Mouse (Mus musculus): Measurements from ENCODE around the gene P2rx5. TPM values are rescaled to one million over a fixed set of nuclear protein-coding genes. Genes with fewer than 3 reads are reported as not detected.

P2rx5 gene
- polyA plus RNA-seq, 1 experiment from 2014 or later = 0.42 TPM

DNA sequence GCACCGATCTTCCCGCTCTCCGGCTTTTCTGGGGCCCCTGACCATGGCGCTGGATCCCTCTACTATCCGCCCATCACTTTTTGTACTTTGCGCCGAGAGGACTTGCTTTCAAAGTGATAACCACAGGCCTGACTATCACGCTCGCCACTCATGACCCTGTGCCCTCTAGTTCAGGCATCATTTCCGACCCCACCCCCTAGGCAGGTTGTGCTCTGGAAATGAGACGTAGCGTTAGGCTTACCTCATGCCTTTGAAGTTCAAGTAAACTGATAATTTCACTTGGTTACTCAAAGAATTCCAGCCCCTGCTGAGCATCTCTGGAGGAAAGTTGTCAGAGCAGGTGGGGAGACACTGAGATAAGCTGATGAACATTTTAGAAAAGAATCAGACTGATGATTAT is 39.7 kb downstream of the P2rx5 start:
- no peak overlapping the region for H3K27ac ChIP-seq
- H3K27me3 ChIP-seq = no peaks in the 10 kb centered on the region
- H3K4me1 ChIP-seq = peaks cover 9% of the 10 kb centered on the region
- 0 out of 2 replicates have a peak, but pooled peaks cover 4% of the 10 kb centered on the region for H3K36me3 ChIP-seq
- 3% methylated on average over 12 of the region's 12 CpGs for WGBS
- peak overlapping the region; percentile 93 for H3K4me2 ChIP-seq (replicated peaks)
- peak overlapping the region; percentile 73 for H3K9ac ChIP-seq
- ATAC-seq (ENCODE audit: insufficient number of reproducible peaks, insufficient read depth, low FRiP score, low TSS enrichment) = no peak
- H3K4me3 ChIP-seq = peak overlapping the region; percentile 72
- no peaks in the 10 kb centered on the region for H3K9me3 ChIP-seq

DNA sequence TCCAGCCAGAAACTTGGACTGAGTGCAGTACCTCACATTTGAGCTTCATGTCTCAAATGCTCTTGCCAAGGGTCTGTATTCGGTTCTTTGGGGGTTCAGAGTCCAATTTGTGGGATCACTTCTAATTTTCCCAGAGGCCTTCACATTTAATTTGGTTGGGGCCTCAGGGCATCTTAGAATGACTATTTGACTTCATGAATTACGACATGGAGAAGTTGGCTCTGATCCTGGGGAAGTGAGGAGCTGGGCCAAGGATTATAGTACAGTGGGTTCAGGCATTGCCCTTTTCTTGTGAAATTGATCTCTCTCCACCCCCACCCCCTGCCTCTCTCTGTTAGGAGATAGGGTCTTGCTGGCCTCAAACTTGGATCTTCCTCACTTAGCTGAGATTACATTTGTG is 40.8 kb downstream of the P2rx5 start:
- Histone ChIP-seq H3K9ac (no peak overlapping the region), H3K4me3 (no peak overlapping the region), H3K27ac (no peak overlapping the region), H3K27me3 (no peaks in the 10 kb centered on the region), H3K4me2 (replicated peaks) (no peak overlapping the region), H3K4me1 (peaks cover 9% of the 10 kb centered on the region), H3K9me3 (no peaks in the 10 kb centered on the region), H3K36me3 (no peaks in the 10 kb centered on the region)
- WGBS = 75% methylated on average over 2 of the region's 2 CpGs
- no peak for ATAC-seq (ENCODE audit: insufficient number of reproducible peaks, insufficient read depth, low FRiP score, low TSS enrichment)

DNA sequence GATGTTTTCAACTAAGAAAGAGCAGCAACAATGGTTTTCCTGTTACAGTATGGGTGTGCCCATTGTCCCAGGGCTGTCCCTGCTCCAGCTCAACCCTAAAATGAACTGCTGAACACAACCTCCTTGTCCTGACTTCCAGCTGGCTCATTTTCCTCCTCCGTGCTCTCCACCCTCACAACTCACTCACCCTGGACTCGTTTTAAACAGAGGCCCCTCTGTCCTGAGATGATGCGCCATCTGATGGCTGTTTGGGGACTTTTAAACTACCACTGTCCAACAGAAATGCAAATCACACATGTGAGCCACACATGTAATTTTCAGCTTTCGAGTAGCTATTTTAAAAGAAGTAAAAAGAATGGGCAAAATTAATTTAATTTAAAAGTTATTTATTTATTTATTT is 41.4 kb downstream of the P2rx5 start:
- ATAC-seq (ENCODE audit: insufficient number of reproducible peaks, insufficient read depth, low FRiP score, low TSS enrichment) = no peak
- Histone ChIP-seq H3K4me3 (no peak overlapping the region), H3K27me3 (no peaks in the 10 kb centered on the region), H3K27ac (no peak overlapping the region), H3K36me3 (no peaks in the 10 kb centered on the region), H3K9ac (no peak overlapping the region), H3K4me1 (peaks cover 9% of the 10 kb centered on the region), H3K4me2 (replicated peaks) (no peak overlapping the region), H3K9me3 (no peaks in the 10 kb centered on the region)
- WGBS = 28% methylated on average over 4 of the region's 4 CpGs

DNA sequence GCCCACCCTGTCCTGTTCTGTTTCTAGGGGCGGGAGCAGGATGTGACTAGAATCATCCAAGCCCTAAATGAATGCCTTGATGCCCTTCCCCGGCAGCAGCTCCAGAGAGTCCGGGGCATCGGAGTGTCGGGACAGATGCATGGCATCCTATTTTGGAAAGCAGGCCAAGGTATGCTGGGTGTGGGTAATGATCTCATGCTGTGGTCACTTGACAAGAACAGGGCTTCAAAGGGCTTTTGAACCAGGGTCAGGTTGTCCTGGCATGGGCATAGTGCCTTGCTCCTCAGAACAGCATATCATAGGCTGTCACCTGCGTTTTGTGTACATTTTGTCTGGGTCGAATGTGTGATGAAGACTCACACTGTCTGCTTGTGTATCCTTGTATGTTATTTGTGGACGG is 43.7 kb downstream of the P2rx5 start:
- Histone ChIP-seq H3K9me3 (no peaks in the 10 kb centered on the region), H3K27me3 (no peaks in the 10 kb centered on the region), H3K9ac (no peak overlapping the region), H3K27ac (no peak overlapping the region), H3K4me2 (replicated peaks) (no peak overlapping the region), H3K4me3 (no peak overlapping the region), H3K36me3 (no peaks in the 10 kb centered on the region), H3K4me1 (no peaks in the 10 kb centered on the region)
- 82% methylated on average over 8 of the region's 8 CpGs for WGBS
- no peak for ATAC-seq (ENCODE audit: insufficient number of reproducible peaks, insufficient read depth, low FRiP score, low TSS enrichment)

DNA sequence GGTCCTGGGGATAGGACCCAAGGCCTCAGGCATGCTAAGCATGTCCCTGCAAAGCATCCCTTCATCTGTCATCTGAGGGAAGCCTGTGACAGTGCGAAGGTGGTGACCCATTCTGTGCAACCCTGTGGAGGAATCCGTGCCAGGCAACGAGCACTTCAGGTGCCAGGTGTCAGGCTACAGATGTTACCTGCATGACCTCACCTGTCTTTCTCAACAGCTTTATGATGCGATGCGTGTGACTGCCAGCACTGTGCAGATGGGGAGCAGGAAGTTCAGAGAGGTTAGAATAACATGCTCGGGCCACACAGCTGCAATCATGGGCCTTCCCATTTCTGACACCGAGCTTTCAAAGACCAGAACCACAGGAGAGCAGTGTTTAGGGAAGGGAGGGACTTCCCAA is 45.0 kb downstream of the P2rx5 start:
- Histone ChIP-seq H3K27me3 (no peaks in the 10 kb centered on the region), H3K9me3 (no peaks in the 10 kb centered on the region), H3K9ac (no peak overlapping the region), H3K36me3 (no peaks in the 10 kb centered on the region), H3K27ac (no peak overlapping the region), H3K4me2 (replicated peaks) (no peak overlapping the region), H3K4me3 (no peak overlapping the region), H3K4me1 (no peaks in the 10 kb centered on the region)
- no peak for ATAC-seq (ENCODE audit: insufficient number of reproducible peaks, insufficient read depth, low FRiP score, low TSS enrichment)
- WGBS = 60% methylated on average over 7 of the region's 7 CpGs

DNA sequence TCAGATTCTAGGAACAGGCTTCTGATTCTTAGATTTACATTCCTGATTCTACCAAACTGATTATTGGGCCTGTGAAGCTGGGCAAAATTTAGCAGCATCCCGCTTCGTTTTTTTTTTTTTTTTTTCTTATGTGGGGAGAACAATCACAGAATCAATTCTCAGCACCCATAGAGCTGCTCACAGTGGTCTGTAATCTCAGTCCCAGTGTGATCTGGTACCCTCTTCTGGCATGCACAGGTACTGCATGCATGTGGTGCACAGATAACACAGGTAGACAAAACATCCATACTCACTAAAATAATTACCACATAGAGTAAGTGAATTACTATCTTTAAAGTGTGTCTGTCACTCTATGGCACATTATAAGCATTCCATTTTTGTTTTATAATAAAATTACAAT is 47.4 kb downstream of the P2rx5 start:
- Histone ChIP-seq H3K4me2 (replicated peaks) (no peak overlapping the region), H3K9ac (no peak overlapping the region), H3K27me3 (no peaks in the 10 kb centered on the region), H3K27ac (no peak overlapping the region), H3K4me3 (no peak overlapping the region), H3K9me3 (no peaks in the 10 kb centered on the region), H3K4me1 (no peaks in the 10 kb centered on the region), H3K36me3 (no peaks in the 10 kb centered on the region)
- WGBS = 79% methylated on average over 2 of the region's 2 CpGs
- ATAC-seq (ENCODE audit: insufficient number of reproducible peaks, insufficient read depth, low FRiP score, low TSS enrichment) = no peak

DNA sequence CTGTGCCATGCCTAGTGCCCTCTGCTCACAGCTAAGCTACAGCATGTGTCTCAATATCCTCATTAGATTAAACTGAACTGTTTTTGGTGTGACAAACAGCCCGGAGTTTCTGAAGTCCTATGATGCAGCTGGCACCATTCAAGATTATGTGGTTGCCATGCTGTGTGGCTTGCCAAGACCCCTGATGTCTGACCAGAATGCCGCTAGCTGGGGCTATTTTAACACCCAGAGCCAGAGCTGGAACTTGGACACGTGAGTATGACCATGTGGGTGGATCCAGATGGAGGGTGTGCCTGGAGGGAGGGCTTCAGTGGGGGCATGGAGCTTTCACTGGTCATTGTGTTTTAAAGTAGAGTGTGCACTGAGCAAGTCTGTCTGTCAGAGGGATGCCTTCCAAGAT is 53.7 kb downstream of the P2rx5 start:
- Histone ChIP-seq H3K36me3 (no peaks in the 10 kb centered on the region), H3K27ac (no peak overlapping the region), H3K4me1 (no peaks in the 10 kb centered on the region), H3K9ac (no peak overlapping the region), H3K27me3 (no peaks in the 10 kb centered on the region), H3K4me3 (no peak overlapping the region), H3K9me3 (no peaks in the 10 kb centered on the region), H3K4me2 (replicated peaks) (no peak overlapping the region)
- 80% methylated on average over 3 of the region's 3 CpGs for WGBS
- no peak for ATAC-seq (ENCODE audit: insufficient number of reproducible peaks, insufficient read depth, low FRiP score, low TSS enrichment)

DNA sequence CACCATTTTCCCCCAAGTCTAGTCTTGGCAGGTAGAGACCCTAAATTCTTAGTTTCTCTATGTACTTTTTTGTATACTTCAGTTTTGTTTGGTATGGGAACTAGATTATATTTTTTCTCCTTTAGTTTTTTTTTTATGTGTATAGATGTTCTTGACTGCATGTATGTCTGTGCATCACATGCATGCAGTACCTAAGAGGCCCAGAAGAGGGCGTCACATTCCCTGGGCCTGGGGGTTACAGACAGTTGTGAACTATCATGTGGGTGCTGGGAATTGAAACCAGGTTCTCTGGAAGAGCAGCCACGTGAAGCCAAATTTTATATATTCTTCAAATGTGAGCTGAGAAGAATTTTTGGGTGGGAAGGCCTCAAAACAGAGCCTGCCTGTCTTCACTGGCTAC is 59.5 kb downstream of the P2rx5 start:
- 61% methylated on average over 2 of the region's 2 CpGs for WGBS
- ATAC-seq (ENCODE audit: insufficient number of reproducible peaks, insufficient read depth, low FRiP score, low TSS enrichment) = no peak

DNA sequence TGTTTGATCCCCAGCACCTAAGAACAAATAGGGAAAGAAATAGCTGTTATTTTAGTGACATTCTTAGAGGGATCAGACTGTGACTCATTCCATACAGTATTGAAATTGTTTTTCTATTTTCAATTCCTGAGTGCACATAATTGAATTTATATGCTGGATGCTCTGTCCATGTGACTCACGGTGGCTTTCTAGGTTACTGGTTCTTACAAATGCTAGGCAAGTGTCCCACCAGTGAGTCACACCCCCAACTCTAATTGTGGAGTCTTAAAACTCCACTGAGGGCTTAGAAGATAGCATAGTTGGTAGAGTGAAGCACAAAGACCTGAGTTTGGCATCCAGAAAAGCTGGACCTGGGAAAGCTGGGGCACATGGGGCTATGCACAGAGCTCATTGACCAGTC is 60.4 kb downstream of the P2rx5 start:
- no peak for ATAC-seq (ENCODE audit: insufficient number of reproducible peaks, insufficient read depth, low FRiP score, low TSS enrichment)
- WGBS = 83% methylated on average over 1 of the region's 1 CpGs
- no peak overlapping the region for H3K4me2 ChIP-seq (replicated peaks)
- no peaks in the 10 kb centered on the region for H3K27me3 ChIP-seq
- H3K36me3 ChIP-seq = no peaks in the 10 kb centered on the region
- no peak overlapping the region for H3K27ac ChIP-seq
- H3K4me3 ChIP-seq = no peak overlapping the region
- no peaks in the 10 kb centered on the region for H3K9me3 ChIP-seq
- H3K4me1 ChIP-seq = no peaks in the 10 kb centered on the region
- no peak overlapping the region for H3K9ac ChIP-seq

More for the DNA sequence above, 59.5 kb downstream of the P2rx5 start:
- Histone ChIP-seq H3K27me3 (no peaks in the 10 kb centered on the region), H3K9me3 (no peaks in the 10 kb centered on the region), H3K36me3 (no peaks in the 10 kb centered on the region), H3K27ac (no peak overlapping the region), H3K4me3 (no peak overlapping the region), H3K4me2 (replicated peaks) (no peak overlapping the region), H3K9ac (no peak overlapping the region), H3K4me1 (no peaks in the 10 kb centered on the region)

Other genes with a start within 250 kb of the P2rx5 start
- 1.3 and 2.3 TPM in 2 replicates for gene Atp2a3, start 199.3 kb upstream of the P2rx5 start, polyA plus RNA-seq (2016; fragmentation: Nextera tagmentation; extraction: Ambion mirVana)
- 0.98 and 1.0 TPM in 2 replicates for gene P2rx1, start 161.3 kb upstream of the P2rx5 start, polyA plus RNA-seq (2016; fragmentation: Nextera tagmentation; extraction: Ambion mirVana)
- 10.6 and 11.0 TPM in 2 replicates for gene Camkk1, start 141.4 kb upstream of the P2rx5 start, polyA plus RNA-seq (2016; fragmentation: Nextera tagmentation; extraction: Ambion mirVana)
- gene Ncbp3, start 112.6 kb upstream of the P2rx5 start, polyA plus RNA-seq (2016; fragmentation: Nextera tagmentation; extraction: Ambion mirVana) = 14.2 and 14.9 TPM in 2 replicates
- 0.50 and 0.51 TPM in 2 replicates for gene Itgae, start 69.8 kb upstream of the P2rx5 start, polyA plus RNA-seq (2016; fragmentation: Nextera tagmentation; extraction: Ambion mirVana)
- 18.2 and 18.4 TPM in 2 replicates for gene Haspin, start 22.1 kb upstream of the P2rx5 start, polyA plus RNA-seq (2016; fragmentation: Nextera tagmentation; extraction: Ambion mirVana)
- gene Emc6, start 16.6 kb downstream of the P2rx5 start, polyA plus RNA-seq (2016; fragmentation: Nextera tagmentation; extraction: Ambion mirVana) = 99.7 and 104 TPM in 2 replicates
- 206 and 211 TPM in 2 replicates for gene Tax1bp3, start 16.7 kb downstream of the P2rx5 start, polyA plus RNA-seq (2016; fragmentation: Nextera tagmentation; extraction: Ambion mirVana)
- 24.5 and 26.5 TPM in 2 replicates for gene Ctns, start 38.6 kb downstream of the P2rx5 start, polyA plus RNA-seq (2016; fragmentation: Nextera tagmentation; extraction: Ambion mirVana)
- 2.0 and 2.1 TPM in 2 replicates for gene Shpk, start 39.0 kb downstream of the P2rx5 start, polyA plus RNA-seq (2016; fragmentation: Nextera tagmentation; extraction: Ambion mirVana)
- gene Trpv1, start 73.9 kb downstream of the P2rx5 start, polyA plus RNA-seq (2016; fragmentation: Nextera tagmentation; extraction: Ambion mirVana) = 0.19 and 0.27 TPM in 2 replicates
- gene Trpv3, start 107.0 kb downstream of the P2rx5 start, polyA plus RNA-seq (2016; fragmentation: Nextera tagmentation; extraction: Ambion mirVana) = 0.08 and 0.12 TPM in 2 replicates
- gene Aspa, start 169.2 kb downstream of the P2rx5 start, polyA plus RNA-seq (2016; fragmentation: Nextera tagmentation; extraction: Ambion mirVana) = 0.37 and 0.60 TPM in 2 replicates
- gene Gm49340, start 169.3 kb downstream of the P2rx5 start, polyA plus RNA-seq (2016; fragmentation: Nextera tagmentation; extraction: Ambion mirVana) = not detected in 2 replicates
- gene Spata22, start 169.3 kb downstream of the P2rx5 start, polyA plus RNA-seq (2016; fragmentation: Nextera tagmentation; extraction: Ambion mirVana) = not detected in 2 replicates
- not detected in 2 replicates for gene Olfr20, start 190.4 kb downstream of the P2rx5 start, polyA plus RNA-seq (2016; fragmentation: Nextera tagmentation; extraction: Ambion mirVana)
- not detected in 2 replicates for gene Olfr376, start 210.8 kb downstream of the P2rx5 start, polyA plus RNA-seq (2016; fragmentation: Nextera tagmentation; extraction: Ambion mirVana)
- gene Olfr1, start 239.2 kb downstream of the P2rx5 start, polyA plus RNA-seq (2016; fragmentation: Nextera tagmentation; extraction: Ambion mirVana) = not detected in 2 replicates